ENCODE assay signal across 8 mouse cellular contexts in the genomic region with DNA sequence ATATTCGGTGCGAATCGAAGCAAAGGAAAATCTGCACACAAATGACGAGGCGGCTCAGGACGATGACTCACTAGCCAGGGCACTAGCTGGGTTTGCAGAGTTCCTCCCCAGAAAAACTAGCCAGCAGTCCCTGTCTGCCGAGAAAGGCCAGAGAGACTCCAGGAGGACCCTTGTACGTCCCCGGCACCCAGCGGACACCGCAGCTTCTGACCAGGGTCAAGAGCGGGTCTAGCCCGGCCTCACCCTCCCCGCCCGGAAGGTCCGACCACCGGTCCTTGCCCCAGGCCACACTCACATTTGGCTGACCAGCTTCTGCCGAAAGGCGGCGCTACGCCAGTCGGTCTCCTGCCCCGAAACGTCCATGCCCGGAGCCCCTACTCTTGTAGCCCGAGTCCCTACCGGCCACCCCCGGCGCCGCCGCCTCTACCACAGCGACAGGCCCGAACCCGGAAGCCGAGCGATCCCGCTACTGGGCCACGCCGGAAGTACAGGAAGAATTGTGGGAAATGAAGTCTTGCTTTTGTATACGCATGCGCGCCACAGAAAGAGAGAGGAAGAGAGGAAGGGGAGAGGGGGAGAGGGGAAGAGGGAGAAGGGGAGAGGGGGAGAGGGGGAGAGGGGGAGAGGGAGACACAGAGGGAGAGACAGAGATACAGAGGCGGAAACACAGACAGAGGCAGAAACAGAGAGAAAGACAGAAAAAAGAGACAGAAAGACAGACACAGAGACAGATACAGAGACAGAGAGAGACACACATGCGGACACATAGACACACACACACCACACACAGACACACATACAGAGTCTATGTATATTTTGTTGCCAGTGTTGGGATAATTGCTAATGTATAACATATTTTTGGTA. TPM values are rescaled to one million over a fixed set of nuclear protein-coding genes. Genes with fewer than 3 reads are reported as not detected.
DNase-seq lines count a peak whose midpoint lies in the region; ATAC-seq and TF ChIP-seq lines count a peak whose summit lies in the region.

No protein-coding gene starts in this region.

- peak overlapping the region; percentile 66 for H3K4me2 ChIP-seq in forebrain, embryonic 15.5 days (replicated peaks)
- peak overlapping the region; percentile 94 for H3K4me2 ChIP-seq in lung, embryonic 14.5 days

- peaks cover 19% of the 10 kb centered on the region for H3K4me1 ChIP-seq in forebrain, embryonic 15.5 days
- peaks cover 4% of the 10 kb centered on the region for H3K4me1 ChIP-seq in lung, embryonic 14.5 days (ENCODE audit: insufficient read depth)
- peaks cover 4% of the 10 kb centered on the region for H3K4me1 ChIP-seq in olfactory bulb, adult 2 months (ENCODE audit: control insufficient read depth, insufficient read depth, low read length)
- peaks cover 10% of the 10 kb centered on the region for H3K4me1 ChIP-seq in thymus, adult 2 months (replicated peaks; ENCODE audit: control insufficient read depth, insufficient read depth, low read length)

- DNase-seq in ES-CJ7 (ENCODE audit: low read depth, low spot score): peak; percentile 93
- peak; percentile 85 for DNase-seq in cerebellum, adult 11 months
- DNase-seq in heart, postnatal 36 days: peak; percentile 83 to 90
- DNase-seq in layer of hippocampus, adult 2 months (ENCODE audit: low spot score in 2 of 2): peak; percentile 90 to 92
- peak; percentile 92 for DNase-seq in lung, embryonic 14.5 days
- DNase-seq in thymus, adult 2 months: peak; percentile 89

- no peaks in the 10 kb centered on the region for H3K27me3 ChIP-seq in forebrain, embryonic 15.5 days
- no peaks in the 10 kb centered on the region for H3K27me3 ChIP-seq in lung, embryonic 14.5 days (ENCODE audit: insufficient read depth, low read length)
- H3K27me3 ChIP-seq in thymus, adult 2 months (ENCODE audit: control insufficient read depth, insufficient read depth, low read length): no peaks in the 10 kb centered on the region

- no peaks in the 10 kb centered on the region for H3K36me3 ChIP-seq in forebrain, embryonic 15.5 days
- H3K36me3 ChIP-seq in lung, embryonic 14.5 days (ENCODE audit: insufficient read depth): peaks cover 5% of the 10 kb centered on the region; the same call in 1 of the 2 replicates
- no peaks in the 10 kb centered on the region for H3K36me3 ChIP-seq in thymus, adult 2 months (ENCODE audit: control insufficient read depth, insufficient read depth, low read length)

- peak overlapping the region; percentile 74 for H3K27ac ChIP-seq in forebrain, embryonic 15.5 days (replicated peaks)
- peak overlapping the region; percentile 94 for H3K27ac ChIP-seq in layer of hippocampus, adult 2 months
- H3K27ac ChIP-seq in lung, embryonic 14.5 days (ENCODE audit: low read depth): peak overlapping the region; percentile 82
- H3K27ac ChIP-seq in olfactory bulb, adult 2 months (ENCODE audit: insufficient read depth, low read depth, low read length): peak overlapping the region; percentile 91
- peak overlapping the region; percentile 1; the same call in 1 of the 2 replicates for H3K27ac ChIP-seq in thymus, adult 2 months (ENCODE audit: control insufficient read depth, insufficient read depth, low read length)

- ATAC-seq in forebrain, embryonic 15.5 days (replicated peaks): peak; percentile 95
- peak; percentile 92 for ATAC-seq in lung, embryonic 14.5 days (ENCODE audit: insufficient read depth)

- intact Hi-C loops in heart, postnatal 36 days (cut with DNase I): loop anchor here (10.0 kb wide), 1 partner anchor 168 kb away; no protein-coding TSS in a partner anchor

- TF ChIP-seq POLR2A in olfactory bulb, adult 2 months (IDR thresholded peaks at IDR 0.05; ENCODE audit: insufficient read depth, low read depth, low read length): peak; percentile 84
- peak; percentile 84 for TF ChIP-seq POLR2A in thymus, adult 2 months (IDR thresholded peaks at IDR 0.05; ENCODE audit: control insufficient read depth, extremely low read depth, insufficient read depth, low read length, poor library complexity)

- no peaks in the 10 kb centered on the region for H3K9me3 ChIP-seq in forebrain, embryonic 15.5 days
- no peaks in the 10 kb centered on the region for H3K9me3 ChIP-seq in lung, embryonic 14.5 days (ENCODE audit: low read depth, low read length)

- peak overlapping the region; percentile 87 for H3K9ac ChIP-seq in forebrain, embryonic 15.5 days (replicated peaks)
- peak overlapping the region; percentile 84 for H3K9ac ChIP-seq in lung, embryonic 14.5 days

- peak overlapping the region; percentile 69 for H3K4me3 ChIP-seq in forebrain, embryonic 15.5 days
- peak overlapping the region; percentile 99 for H3K4me3 ChIP-seq in layer of hippocampus, adult 2 months
- peak overlapping the region; percentile 93 for H3K4me3 ChIP-seq in lung, embryonic 14.5 days (ENCODE audit: low read depth, low read length)
- peak overlapping the region; percentile 97 for H3K4me3 ChIP-seq in olfactory bulb, adult 2 months (ENCODE audit: insufficient read depth, low read depth, low read length)
- H3K4me3 ChIP-seq in thymus, adult 2 months (ENCODE audit: control insufficient read depth, insufficient read depth, low read length): peak overlapping the region; percentile 66

- TF ChIP-seq CTCF in layer of hippocampus, adult 2 months (conservative IDR thresholded peaks at IDR 0.05): peak; percentile 74
- peak; percentile 66 for TF ChIP-seq CTCF in lung, embryonic 14.5 days (IDR thresholded peaks at IDR 0.05; ENCODE audit: low read depth)
- TF ChIP-seq CTCF in olfactory bulb, adult 2 months (IDR thresholded peaks at IDR 0.05; ENCODE audit: insufficient read depth, low read depth, low read length): 0 out of 2 replicates have a peak, but pooled peaks have one; percentile 25
- TF ChIP-seq CTCF in thymus, adult 2 months (IDR thresholded peaks at IDR 0.05; ENCODE audit: borderline replicate concordance, control insufficient read depth, extremely low read depth, insufficient read depth, low read length, poor library complexity): peak; percentile 58; the same call in 1 of the 2 replicates

- 3% methylated on average over 41 of the region's 44 CpGs for WGBS in forebrain, embryonic 15.5 days
- WGBS in lung, embryonic 14.5 days: 1% methylated on average over 44 of the region's 44 CpGs
- 2% methylated on average over 44 of the region's 44 CpGs for WGBS in olfactory bulb, adult 2 months
- WGBS in thymus, adult 2 months: 1% methylated on average over 44 of the region's 44 CpGs

RNA-seq across cellular contexts. Expression of gene Med15, which starts 10.0 kb away (rescaled TPM):
- polyA plus RNA-seq in forebrain, embryonic 15.5 days (2015; fragmentation: Nextera tagmentation; extraction: Ambion mirVana): 44.9 and 48.2 TPM in 2 replicates
- 10 to 100 TPM; 26.2 to 26.6 TPM for total RNA-seq in heart, postnatal 36 days (2021)
- 10 to 100 TPM; 76.7 to 81.8 TPM for total RNA-seq in layer of hippocampus, adult 2 months (2021)
- polyA plus RNA-seq in lung, embryonic 14.5 days (2014; fragmentation: Nextera tagmentation; extraction: Ambion mirVana): 40.8 and 46.0 TPM in 2 replicates
- not detected in 2 replicates for polyA plus RNA-seq in olfactory bulb, adult 2 months (2012; ENCODE audit: insufficient read depth, insufficient read length, low replicate concordance, missing spikeins)
- 286 and 308 TPM in 2 replicates for polyA plus RNA-seq in thymus, adult 2 months (2012; rRNA removed)

RNA-seq across cellular contexts. Expression of gene Klhl22, which starts 36.7 kb away (rescaled TPM):
- 69.7 and 72.1 TPM in 2 replicates for polyA plus RNA-seq in forebrain, embryonic 15.5 days (2015; fragmentation: Nextera tagmentation; extraction: Ambion mirVana)
- 10 to 100 TPM; 17.2 to 20.2 TPM for total RNA-seq in heart, postnatal 36 days (2021)
- 100 to 1,000 TPM; 101 TPM for total RNA-seq in layer of hippocampus, adult 2 months (2021)
- 67.0 and 70.7 TPM in 2 replicates for polyA plus RNA-seq in lung, embryonic 14.5 days (2014; fragmentation: Nextera tagmentation; extraction: Ambion mirVana)
- polyA plus RNA-seq in olfactory bulb, adult 2 months (2012; ENCODE audit: insufficient read depth, insufficient read length, low replicate concordance, missing spikeins): not detected in 2 replicates
- polyA plus RNA-seq in thymus, adult 2 months (2012; rRNA removed): 72.7 and 75.1 TPM in 2 replicates

Comparison
In these comparisons a context has a peak if more than half of its experiments do, and no peak if none do; other contexts are left out.
1. Peak in every context shown above with its lines: DNase-seq, ATAC-seq, H3K4me3 ChIP-seq and H3K27ac ChIP-seq.
2. H3K27ac ChIP-seq: peak in every context shown above with its lines; median percentile 94 in layer of hippocampus, adult 2 months; 91 in olfactory bulb, adult 2 months; 82 in lung, embryonic 14.5 days; 74 in forebrain, embryonic 15.5 days; 1 in thymus, adult 2 months.
3. RNA of gene Med15, which starts 10.0 kb away (polyA plus RNA-seq): 286 to 308 TPM in thymus, adult 2 months, 44.9 to 48.2 TPM in forebrain, embryonic 15.5 days and 40.8 to 46.0 TPM in lung, embryonic 14.5 days; not detected in olfactory bulb, adult 2 months; every median in the first group is over 10 times any median in the second.